In the genomic region with DNA sequence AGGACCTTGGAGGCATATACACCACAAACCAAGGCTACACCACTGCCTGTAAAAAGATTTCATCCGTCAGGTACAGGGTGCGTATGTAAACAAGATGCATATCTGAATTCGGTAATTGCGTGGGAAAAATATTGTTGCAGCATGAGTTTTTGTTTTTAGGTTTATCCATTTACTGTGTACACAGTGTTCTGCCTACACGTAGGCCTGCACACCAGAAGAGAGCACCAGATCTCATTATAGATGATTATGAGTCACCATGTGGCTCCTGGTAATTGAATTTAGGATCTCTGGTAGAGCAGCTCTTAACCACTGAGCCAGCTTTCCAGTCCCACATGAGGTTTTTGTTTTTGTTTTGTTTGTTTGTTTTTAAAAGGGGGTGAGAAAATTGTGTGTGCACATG, we compare ENCODE assay signal across 30 mouse cellular contexts. TPM values are rescaled to one million over a fixed set of nuclear protein-coding genes. Genes with fewer than 3 reads are reported as not detected.
DNase-seq lines count a peak whose midpoint lies in the region; ATAC-seq lines count a peak whose summit lies in the region.
"Had no signal": no experiment of that assay in that cellular context is flagged by ENCODE, and none has a peak within 500 bp of the region (broad histone marks: within the 10 kb centered on the region; RNA-seq: fewer than 3 reads in every experiment).

No protein-coding gene starts in this region.

- no peaks in the 10 kb centered on the region for H3K9me3 ChIP-seq in embryonic facial prominence, embryonic 13.5 days
- no peaks in the 10 kb centered on the region for H3K9me3 ChIP-seq in embryonic facial prominence, embryonic 10.5 days
- H3K9me3 ChIP-seq in hindbrain, embryonic 12.5 days (replicated peaks): no peaks in the 10 kb centered on the region
- H3K9me3 ChIP-seq in hindbrain, embryonic 16.5 days (ENCODE audit: control insufficient read depth, low read length): no peaks in the 10 kb centered on the region
- H3K9me3 ChIP-seq: embryonic facial prominence, embryonic 15.5 days; heart, embryonic 15.5 days; hindbrain, embryonic 13.5 days; kidney, embryonic 15.5 days; neural tube, embryonic 12.5 days had no signal

- peaks cover 11% of the 10 kb centered on the region for H3K4me1 ChIP-seq in embryonic facial prominence, embryonic 13.5 days
- H3K4me1 ChIP-seq in embryonic facial prominence, embryonic 10.5 days: peaks cover 32% of the 10 kb centered on the region
- peaks cover 11% of the 10 kb centered on the region for H3K4me1 ChIP-seq in hindbrain, embryonic 12.5 days
- peaks cover 8% of the 10 kb centered on the region for H3K4me1 ChIP-seq in hindbrain, embryonic 16.5 days (ENCODE audit: control insufficient read depth, insufficient read depth, low read depth, low read length)

- WGBS in embryonic facial prominence, embryonic 13.5 days: 69% methylated on average over 5 of the region's 5 CpGs
- 88% methylated on average over 5 of the region's 5 CpGs for WGBS in embryonic facial prominence, embryonic 10.5 days
- 85% methylated on average over 5 of the region's 5 CpGs for WGBS in hindbrain, embryonic 12.5 days
- 82% methylated on average over 5 of the region's 5 CpGs for WGBS in hindbrain, embryonic 16.5 days

- peaks cover 25% of the 10 kb centered on the region for H3K36me3 ChIP-seq in embryonic facial prominence, embryonic 13.5 days
- H3K36me3 ChIP-seq in embryonic facial prominence, embryonic 10.5 days (replicated peaks): peaks cover 27% of the 10 kb centered on the region
- peaks cover 16% of the 10 kb centered on the region for H3K36me3 ChIP-seq in hindbrain, embryonic 12.5 days
- peaks cover 9% of the 10 kb centered on the region; the same call in 1 of the 2 replicates for H3K36me3 ChIP-seq in hindbrain, embryonic 16.5 days (ENCODE audit: control insufficient read depth, insufficient read depth, low read length)

- H3K27ac ChIP-seq in embryonic facial prominence, embryonic 13.5 days: no peak overlapping the region
- H3K27ac ChIP-seq in embryonic facial prominence, embryonic 10.5 days (replicated peaks): no peak overlapping the region
- H3K27ac ChIP-seq in hindbrain, embryonic 12.5 days: no peak overlapping the region
- H3K27ac ChIP-seq in hindbrain, embryonic 16.5 days (ENCODE audit: low read depth, low read length): no peak overlapping the region
- H3K27ac ChIP-seq: embryonic facial prominence, embryonic 15.5 days; heart, embryonic 15.5 days; hindbrain, embryonic 13.5 days; kidney, embryonic 15.5 days; liver, embryonic 14.5 days; macrophage; neural tube, embryonic 12.5 days had no signal

- ATAC-seq in embryonic facial prominence, embryonic 13.5 days (ENCODE audit: insufficient number of reproducible peaks, insufficient read depth, low FRiP score, low TSS enrichment, low read depth): 0 out of 2 replicates have a peak, but pooled peaks have one; percentile 22
- no peak for ATAC-seq in hindbrain, embryonic 12.5 days (ENCODE audit: low FRiP score)
- ATAC-seq in hindbrain, embryonic 16.5 days: no peak
- ATAC-seq: forebrain, embryonic 14.5 days; midbrain, embryonic 16.5 days had no signal

- no peaks in the 10 kb centered on the region for H3K27me3 ChIP-seq in embryonic facial prominence, embryonic 13.5 days
- H3K27me3 ChIP-seq in embryonic facial prominence, embryonic 10.5 days (replicated peaks; ENCODE audit: low read depth, poor library complexity, severe bottlenecking): no peaks in the 10 kb centered on the region
- no peaks in the 10 kb centered on the region for H3K27me3 ChIP-seq in hindbrain, embryonic 12.5 days
- no peaks in the 10 kb centered on the region for H3K27me3 ChIP-seq in hindbrain, embryonic 16.5 days (replicated peaks; ENCODE audit: control insufficient read depth, insufficient read depth, low read length)
- H3K27me3 ChIP-seq: embryonic facial prominence, embryonic 15.5 days; heart, embryonic 15.5 days; hindbrain, embryonic 13.5 days; kidney, embryonic 15.5 days; neural tube, embryonic 12.5 days had no signal

- no peak for DNase-seq in embryonic facial prominence, embryonic 10.5 days (ENCODE audit: low spot score)
- peak; percentile 16 for DNase-seq in 416B (ENCODE audit: low read depth)
- peak; percentile 24 for DNase-seq in NIH3T3 (ENCODE audit: low read depth)
- no peak for DNase-seq in right cerebral cortex, adult 18-20 months
- DNase-seq: adrenal gland, postnatal 10 days; cerebellum, adult 11-12 months; cerebellum, postnatal 10 days; gastrocnemius, postnatal 10 days; heart, postnatal 36 days; kidney, adult 18-20 months; kidney, postnatal 36 days; layer of hippocampus, adult 9-11 months; liver; lung, adult 2 months; lung, postnatal 10 days; thymus, adult 2 months; thymus, postnatal 4 days had no signal

- H3K4me2 ChIP-seq in embryonic facial prominence, embryonic 13.5 days: no peak overlapping the region
- no peak overlapping the region for H3K4me2 ChIP-seq in hindbrain, embryonic 12.5 days (replicated peaks)
- no peak overlapping the region for H3K4me2 ChIP-seq in hindbrain, embryonic 16.5 days (ENCODE audit: low read length)
- H3K4me2 ChIP-seq: embryonic facial prominence, embryonic 15.5 days; heart, embryonic 15.5 days; hindbrain, embryonic 13.5 days; kidney, embryonic 15.5 days; neural tube, embryonic 12.5 days had no signal

- H3K4me3 ChIP-seq in embryonic facial prominence, embryonic 13.5 days: no peak overlapping the region
- no peak overlapping the region for H3K4me3 ChIP-seq in embryonic facial prominence, embryonic 10.5 days
- no peak overlapping the region for H3K4me3 ChIP-seq in hindbrain, embryonic 12.5 days
- H3K4me3 ChIP-seq in hindbrain, embryonic 16.5 days (ENCODE audit: low read length): no peak overlapping the region
- H3K4me3 ChIP-seq: embryonic facial prominence, embryonic 15.5 days; heart, embryonic 15.5 days; hindbrain, embryonic 13.5 days; kidney, embryonic 15.5 days; myocyte; neural tube, embryonic 12.5 days had no signal

- no peak overlapping the region for H3K9ac ChIP-seq in embryonic facial prominence, embryonic 13.5 days
- H3K9ac ChIP-seq in hindbrain, embryonic 12.5 days: 0 out of 2 replicates have a peak overlapping the region, but pooled peaks have one; percentile 5
- H3K9ac ChIP-seq in hindbrain, embryonic 16.5 days (ENCODE audit: low read depth, low read length): no peak overlapping the region
- H3K9ac ChIP-seq: embryonic facial prominence, embryonic 15.5 days; heart, embryonic 15.5 days; hindbrain, embryonic 13.5 days; kidney, embryonic 15.5 days; liver, embryonic 14.5 days; neural tube, embryonic 12.5 days had no signal

RNA-seq across cellular contexts. Expression of a gene that starts 5.6 kb away (rescaled TPM):
- 216 and 218 TPM in 2 replicates for polyA plus RNA-seq in embryonic facial prominence, embryonic 13.5 days (2015; fragmentation: Nextera tagmentation; extraction: Ambion mirVana)
- 207 and 214 TPM in 2 replicates for polyA plus RNA-seq in embryonic facial prominence, embryonic 10.5 days (2016; fragmentation: Nextera tagmentation; extraction: Ambion mirVana)
- 163 and 165 TPM in 2 replicates for polyA plus RNA-seq in hindbrain, embryonic 12.5 days (2016; fragmentation: Nextera tagmentation; extraction: Ambion mirVana)
- 140 and 154 TPM in 2 replicates for polyA plus RNA-seq in hindbrain, embryonic 16.5 days (2015; fragmentation: Nextera tagmentation; extraction: Ambion mirVana)

RNA-seq across cellular contexts. Expression of a gene that starts 5.7 kb away (rescaled TPM):
- polyA plus RNA-seq in embryonic facial prominence, embryonic 13.5 days (2015; fragmentation: Nextera tagmentation; extraction: Ambion mirVana): 150 and 163 TPM in 2 replicates
- polyA plus RNA-seq in embryonic facial prominence, embryonic 10.5 days (2016; fragmentation: Nextera tagmentation; extraction: Ambion mirVana): 261 and 263 TPM in 2 replicates
- 140 and 142 TPM in 2 replicates for polyA plus RNA-seq in hindbrain, embryonic 12.5 days (2016; fragmentation: Nextera tagmentation; extraction: Ambion mirVana)
- 37.7 and 50.2 TPM in 2 replicates for polyA plus RNA-seq in hindbrain, embryonic 16.5 days (2015; fragmentation: Nextera tagmentation; extraction: Ambion mirVana)

RNA-seq across cellular contexts. Expression of a gene that starts 18.2 kb away (rescaled TPM):
- 4.3 and 4.4 TPM in 2 replicates for polyA plus RNA-seq in embryonic facial prominence, embryonic 13.5 days (2015; fragmentation: Nextera tagmentation; extraction: Ambion mirVana)
- polyA plus RNA-seq in embryonic facial prominence, embryonic 10.5 days (2016; fragmentation: Nextera tagmentation; extraction: Ambion mirVana): 2.6 and 3.1 TPM in 2 replicates
- polyA plus RNA-seq in hindbrain, embryonic 12.5 days (2016; fragmentation: Nextera tagmentation; extraction: Ambion mirVana): 5.9 and 6.0 TPM in 2 replicates
- 41.2 and 52.8 TPM in 2 replicates for polyA plus RNA-seq in hindbrain, embryonic 16.5 days (2015; fragmentation: Nextera tagmentation; extraction: Ambion mirVana)

RNA-seq across cellular contexts. Expression of a gene that starts 30.9 kb away (rescaled TPM):
- polyA plus RNA-seq in embryonic facial prominence, embryonic 13.5 days (2015; fragmentation: Nextera tagmentation; extraction: Ambion mirVana): 1,482 and 1,867 TPM in 2 replicates
- 2,731 and 2,955 TPM in 2 replicates for polyA plus RNA-seq in embryonic facial prominence, embryonic 10.5 days (2016; fragmentation: Nextera tagmentation; extraction: Ambion mirVana)
- 1,498 and 1,567 TPM in 2 replicates for polyA plus RNA-seq in hindbrain, embryonic 12.5 days (2016; fragmentation: Nextera tagmentation; extraction: Ambion mirVana)
- 1,587 and 1,624 TPM in 2 replicates for polyA plus RNA-seq in hindbrain, embryonic 16.5 days (2015; fragmentation: Nextera tagmentation; extraction: Ambion mirVana)

RNA-seq across cellular contexts. Expression of a gene that starts 34.5 kb away (rescaled TPM):
- polyA plus RNA-seq in embryonic facial prominence, embryonic 13.5 days (2015; fragmentation: Nextera tagmentation; extraction: Ambion mirVana): 2.8 and 3.5 TPM in 2 replicates
- 0.98 and 1.6 TPM in 2 replicates for polyA plus RNA-seq in embryonic facial prominence, embryonic 10.5 days (2016; fragmentation: Nextera tagmentation; extraction: Ambion mirVana)
- polyA plus RNA-seq in hindbrain, embryonic 12.5 days (2016; fragmentation: Nextera tagmentation; extraction: Ambion mirVana): 2.5 and 2.9 TPM in 2 replicates
- 7.7 and 9.1 TPM in 2 replicates for polyA plus RNA-seq in hindbrain, embryonic 16.5 days (2015; fragmentation: Nextera tagmentation; extraction: Ambion mirVana)

Comparison
In these comparisons a context has a peak if more than half of its experiments do, and no peak if none do; other contexts are left out.
1. DNase-seq: peak in 416B (single experiment) and NIH3T3 (single experiment); none in embryonic facial prominence, embryonic 10.5 days (single experiment) and right cerebral cortex, adult 18-20 months (single experiment).